Mouse (Mus musculus) embryonic facial prominence, embryonic 11.5 days (tissue): ENCODE results near the gene Col1a2. TPM values are rescaled to one million over a fixed set of nuclear protein-coding genes. Genes with fewer than 3 reads are reported as not detected.

Source experiments
- ATAC-seq: fragments of 200-750 bp; cut with Nextera tagmentation; replicated peaks from 2 replicates; pipeline ENCODE4 v1.8.0; 2017; ENCODE audit warnings: low read depth; ENCODE audit not compliant: insufficient number of reproducible peaks, low FRiP score, low TSS enrichment
- DNase-seq: peaks from one replicate; pipeline ENCODE4 v3.0.0-alpha.2; 2015; ENCODE audit warnings: low spot score
- H3K27ac ChIP-seq: fragments of 300-500 bp; sonication (generic); replicated peaks from 2 replicates; pipeline ENCODE4 v1.5.1; 2014; ENCODE audit warnings: mild to moderate bottlenecking, low read depth, low read length, control low read depth
- H3K27me3 ChIP-seq: fragments of 300-500 bp; sonication (generic); 2 replicates; pipeline ENCODE4 v1.6.1; 2014; ENCODE audit warnings: mild to moderate bottlenecking, low read length, moderate library complexity, mixed read lengths; ENCODE audit not compliant: control insufficient read depth, insufficient read depth
- H3K36me3 ChIP-seq: fragments of 300-500 bp; sonication (generic); replicated peaks from 2 replicates; pipeline ENCODE4 v1.6.1; 2014; ENCODE audit warnings: low read depth, mild to moderate bottlenecking, low read length, moderate library complexity, mixed read lengths; ENCODE audit not compliant: control insufficient read depth, insufficient read depth
- H3K4me1 ChIP-seq: fragments of 300-500 bp; sonication (generic); 2 replicates; pipeline ENCODE4 v1.6.1; 2014; ENCODE audit warnings: low read length, mixed read lengths; ENCODE audit not compliant: control insufficient read depth, insufficient read depth
- H3K4me2 ChIP-seq: fragments of 300-500 bp; sonication (generic); 2 replicates; pipeline ENCODE4 v1.6.1; 2014; ENCODE audit warnings: low read depth, mild to moderate bottlenecking, control low read depth, low read length, moderate library complexity
- H3K4me3 ChIP-seq: fragments of 300-500 bp; sonication (generic); 2 replicates; pipeline ENCODE4 v1.5.1; 2014; ENCODE audit warnings: low read depth, low read length, control low read depth
- H3K9ac ChIP-seq: fragments of 300-500 bp; sonication (generic); replicated peaks from 2 replicates; pipeline ENCODE4 v1.6.1; 2014; ENCODE audit warnings: mild to moderate bottlenecking, control low read depth, low read length
- H3K9me3 ChIP-seq: fragments of 300-500 bp; sonication (generic); replicated peaks from 2 replicates; pipeline ENCODE4 v1.6.1; 2016; ENCODE audit warnings: mild to moderate bottlenecking, low read length, inconsistent platforms, mixed read lengths; ENCODE audit not compliant: control insufficient read depth
- WGBS: fragments of 180-500 bp; shearing (Covaris S2); extraction: QIAGEN DNeasy Blood & Tissue Kit; methylation state at CpG from one replicate; pipeline ENCODE4 v1.1.7; 2014; 5-methylcytosine and 5-hydroxymethylcytosine counted together
- polyA plus RNA-seq: library from polyadenylated mRNA; unstranded; fragments of >200 nt; fragmentation: Nextera tagmentation; extraction: Ambion mirVana; gene quantifications from 2 replicates; pipeline ENCODE4 v1.2.1, GENCODE M21; 2014

Col1a2 gene
- polyA plus RNA-seq, 1 experiment from 2014 or later, result 225 TPM

DNA sequence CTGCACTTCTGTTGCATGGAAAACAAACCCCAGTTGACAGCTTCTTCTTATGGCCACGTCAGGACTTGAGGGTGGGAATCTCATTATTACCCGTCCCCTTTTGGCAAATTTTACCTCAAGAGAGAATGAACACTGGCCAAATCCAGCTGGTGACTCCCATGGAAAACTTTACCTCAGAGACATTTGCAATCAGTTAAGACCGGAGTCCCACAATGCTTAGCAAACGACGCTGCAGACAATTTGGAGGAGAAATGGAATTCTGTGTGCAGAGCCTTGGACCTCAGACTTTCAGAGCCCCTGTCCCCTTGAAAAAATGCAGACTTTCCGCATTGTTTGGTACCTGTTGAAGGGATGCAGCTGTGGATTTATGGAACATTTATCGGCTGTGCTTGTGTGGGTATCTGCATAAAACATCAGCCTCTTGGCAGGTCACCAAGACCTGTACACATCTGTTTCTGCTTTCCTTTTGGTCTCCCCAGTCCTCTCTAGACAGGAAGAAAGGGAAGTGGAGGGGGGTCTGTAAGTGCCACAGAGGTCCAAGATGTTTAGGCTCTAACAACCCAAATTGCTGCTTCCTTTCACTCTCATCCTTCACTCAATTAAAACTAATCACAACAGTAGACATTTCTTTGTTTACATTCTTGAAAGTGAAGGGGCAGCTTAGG lies 20.5 kb upstream of the Col1a2 start:
- H3K27ac ChIP-seq, result peak overlapping the region; percentile 69
- no peaks in the 10 kb centered on the region for H3K9me3 ChIP-seq
- H3K27me3 ChIP-seq, result no peaks in the 10 kb centered on the region
- H3K4me1 ChIP-seq, result peaks cover 3% of the 10 kb centered on the region
- peak; percentile 71 for ATAC-seq
- H3K4me2 ChIP-seq, result peak overlapping the region; percentile 1; the same call in 1 of the 2 replicates
- H3K9ac ChIP-seq, result no peak overlapping the region
- no peaks in the 10 kb centered on the region for H3K36me3 ChIP-seq
- DNase-seq, result peak; percentile 86
- H3K4me3 ChIP-seq, result no peak overlapping the region
- WGBS, result 22% methylated on average over 7 of the region's 7 CpGs

DNA sequence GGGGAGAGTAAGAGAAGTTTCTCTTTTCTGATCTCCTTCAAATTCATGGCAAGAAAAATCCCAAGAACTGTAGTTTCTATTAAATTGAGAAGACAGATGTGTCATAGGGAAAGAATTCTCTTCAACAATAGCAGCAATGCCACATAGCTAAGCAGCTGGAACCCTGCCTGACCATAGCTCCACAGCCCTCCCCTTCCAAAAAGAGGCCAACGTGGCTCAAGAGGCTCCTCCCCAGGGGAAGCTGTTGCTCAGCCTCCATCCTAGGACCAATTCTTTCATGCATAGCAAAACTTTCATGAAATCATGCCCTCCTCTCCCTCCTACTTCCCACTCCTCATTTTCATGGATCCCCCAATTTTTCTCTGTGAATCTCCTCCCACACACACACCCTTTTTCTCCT lies 16.3 kb upstream of the Col1a2 start:
- WGBS, result 0% methylated on average over 1 of the region's 1 CpGs

DNA sequence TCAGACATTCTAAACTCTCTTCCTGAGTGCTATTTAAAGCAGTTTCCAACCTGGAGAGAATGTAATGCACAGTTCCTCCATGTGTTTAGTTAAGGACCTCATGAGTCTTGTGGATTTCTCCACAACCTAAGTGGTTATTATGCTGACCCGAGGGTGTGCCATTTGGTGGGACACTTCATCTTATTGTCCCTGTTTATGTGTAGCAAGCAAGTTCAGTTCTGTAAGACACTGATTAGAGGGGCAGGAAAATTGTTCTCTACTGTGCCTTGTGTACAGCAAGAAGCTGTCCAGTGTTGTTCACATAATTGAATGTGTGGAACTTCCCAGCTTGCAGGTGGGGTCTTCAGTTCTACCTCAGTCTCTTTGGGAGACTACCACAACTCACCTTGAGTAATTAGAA lies 15.6 kb upstream of the Col1a2 start:
- Histone ChIP-seq H3K4me1 (peaks cover 3% of the 10 kb centered on the region), H3K9ac (peak overlapping the region; percentile 35; the same call in 1 of the 2 replicates), H3K4me2 (no peak overlapping the region; the same call in 1 of the 2 replicates), H3K36me3 (no peaks in the 10 kb centered on the region), H3K27ac (peak overlapping the region; percentile 90), H3K27me3 (no peaks in the 10 kb centered on the region), H3K4me3 (no peak overlapping the region), H3K9me3 (no peaks in the 10 kb centered on the region)
- no peak for DNase-seq
- ATAC-seq, result no peak
- 46% methylated on average over 1 of the region's 1 CpGs for WGBS

More for the DNA sequence above, 16.3 kb upstream of the Col1a2 start:
- H3K4me2 ChIP-seq, result no peak overlapping the region
- H3K27me3 ChIP-seq, result no peaks in the 10 kb centered on the region
- H3K9ac ChIP-seq, result no peak overlapping the region
- DNase-seq, result no peak
- ATAC-seq, result no peak
- H3K9me3 ChIP-seq, result no peaks in the 10 kb centered on the region
- peak overlapping the region; percentile 90 for H3K27ac ChIP-seq
- no peaks in the 10 kb centered on the region for H3K36me3 ChIP-seq
- H3K4me1 ChIP-seq, result peaks cover 3% of the 10 kb centered on the region
- no peak overlapping the region for H3K4me3 ChIP-seq

DNA sequence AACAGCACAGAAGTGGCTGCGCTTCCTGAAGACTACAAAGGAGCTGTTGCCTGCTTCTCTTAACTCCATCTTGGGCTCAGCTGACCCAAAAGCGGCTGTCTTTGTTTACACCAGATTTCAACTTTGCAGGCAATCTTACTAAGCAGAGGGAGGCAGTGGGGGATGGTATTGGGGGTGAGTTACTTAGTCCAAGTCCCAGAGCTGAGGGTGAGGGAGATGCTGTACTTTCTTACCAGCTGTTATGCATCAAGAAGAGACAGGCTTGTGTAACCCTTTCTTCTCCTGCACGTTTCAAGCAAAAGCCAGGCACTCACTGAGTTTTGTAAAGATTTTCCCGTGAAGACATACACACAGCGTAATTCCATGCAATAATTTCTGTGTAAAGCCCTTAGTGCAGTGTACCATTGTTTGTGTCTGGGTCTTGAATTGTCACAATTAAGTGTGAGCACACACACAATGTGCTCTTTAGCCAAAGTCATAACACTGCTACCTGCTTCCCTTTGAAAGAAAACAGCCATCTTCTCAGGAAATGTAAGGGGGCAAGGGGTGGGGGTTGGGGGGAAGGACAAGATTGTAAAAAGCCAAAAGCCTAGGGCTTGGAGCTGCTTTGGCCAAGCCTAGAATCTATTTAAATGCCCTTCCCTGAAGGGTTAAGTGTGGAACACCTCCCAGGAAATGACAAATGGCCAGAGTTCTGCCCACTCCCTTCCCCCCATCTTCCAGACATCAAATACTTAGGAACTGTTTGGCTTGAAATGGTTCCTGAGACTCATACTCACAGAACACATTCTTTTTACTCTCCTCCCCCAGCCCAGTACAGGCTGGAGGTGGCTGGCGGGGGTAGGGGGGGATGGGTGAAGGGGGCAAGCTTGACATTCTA lies 15.0 kb upstream of the Col1a2 start:
- Histone ChIP-seq H3K9ac (peak overlapping the region; percentile 35; the same call in 1 of the 2 replicates), H3K36me3 (no peaks in the 10 kb centered on the region), H3K27ac (peak overlapping the region; percentile 90), H3K9me3 (no peaks in the 10 kb centered on the region), H3K4me2 (peak overlapping the region; percentile 6), H3K4me1 (peaks cover 3% of the 10 kb centered on the region), H3K27me3 (no peaks in the 10 kb centered on the region), H3K4me3 (no peak overlapping the region)
- 18% methylated on average over 6 of the region's 6 CpGs for WGBS
- DNase-seq, result peak; percentile 93
- ATAC-seq, result peak; percentile 89

DNA sequence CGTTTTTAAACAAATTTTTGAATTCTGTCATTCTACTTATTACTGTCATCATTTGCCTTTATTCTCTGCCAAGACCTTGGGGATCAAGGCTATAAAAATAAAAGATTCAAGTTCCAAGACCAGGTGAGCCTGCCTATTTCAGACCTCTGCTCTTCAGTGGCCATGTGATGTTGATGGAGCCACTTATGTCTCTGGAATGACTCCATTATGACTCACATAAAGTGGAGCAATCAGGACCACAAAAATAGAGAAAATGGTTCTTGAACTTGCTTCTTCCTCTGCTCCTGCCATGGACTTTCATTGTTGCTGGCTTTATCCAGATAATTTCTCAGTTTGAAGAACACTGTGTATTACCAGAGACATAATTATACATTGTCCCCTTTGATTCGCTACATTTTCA lies 10.9 kb upstream of the Col1a2 start:
- ATAC-seq (no peak), DNase-seq (no peak)
- Histone ChIP-seq H3K9me3 (no peaks in the 10 kb centered on the region), H3K9ac (no peak overlapping the region), H3K27ac (no peak overlapping the region), H3K4me3 (no peak overlapping the region), H3K4me1 (peaks cover 3% of the 10 kb centered on the region), H3K36me3 (no peaks in the 10 kb centered on the region), H3K4me2 (no peak overlapping the region), H3K27me3 (no peaks in the 10 kb centered on the region)
- WGBS, result 82% methylated on average over 2 of the region's 2 CpGs

DNA sequence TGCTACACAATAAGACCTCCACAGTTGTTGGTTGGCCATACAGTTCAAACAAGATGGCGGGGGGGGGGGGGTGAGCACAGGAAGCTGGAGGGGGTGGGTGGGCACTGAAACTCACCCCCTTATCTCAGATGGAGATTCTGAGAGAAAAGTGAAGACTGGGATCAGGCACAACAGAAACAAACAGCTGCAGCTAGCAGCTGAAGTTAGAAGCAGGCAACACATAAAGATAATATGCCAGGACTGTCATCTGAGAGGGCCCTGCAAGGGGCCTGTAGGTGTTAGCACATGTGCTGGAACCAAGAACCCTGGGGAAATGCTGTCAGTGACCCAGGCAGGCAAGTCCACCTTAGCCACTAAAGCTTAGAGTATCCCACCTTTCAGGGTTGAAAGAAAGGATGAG lies 8.2 kb upstream of the Col1a2 start:
- no peak for DNase-seq
- no peaks in the 10 kb centered on the region for H3K9me3 ChIP-seq
- H3K4me3 ChIP-seq, result no peak overlapping the region
- WGBS, result 78% methylated on average over 1 of the region's 1 CpGs
- no peak overlapping the region for H3K27ac ChIP-seq
- H3K9ac ChIP-seq, result no peak overlapping the region
- no peak overlapping the region for H3K4me2 ChIP-seq
- H3K27me3 ChIP-seq, result no peaks in the 10 kb centered on the region
- no peak for ATAC-seq
- no peaks in the 10 kb centered on the region for H3K4me1 ChIP-seq
- no peaks in the 10 kb centered on the region for H3K36me3 ChIP-seq

DNA sequence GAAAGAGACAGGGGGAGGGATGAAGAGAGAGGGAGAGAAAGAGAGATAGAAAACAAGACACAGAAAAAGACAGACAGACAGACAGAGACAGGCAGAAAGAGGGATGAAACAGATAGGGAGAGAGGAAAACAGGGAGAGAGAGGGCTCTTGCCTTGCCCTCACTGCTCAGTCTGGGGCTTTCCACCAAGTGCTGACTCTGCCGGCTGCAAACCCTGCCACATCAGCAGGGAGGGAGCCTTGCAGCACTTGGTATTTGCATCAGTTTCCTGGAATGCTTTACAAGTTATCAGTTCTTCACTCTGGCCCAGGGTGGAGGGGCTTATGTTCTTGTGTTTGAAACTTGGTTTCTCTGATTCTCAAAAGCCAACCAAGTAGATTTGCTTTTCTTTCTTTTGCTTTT lies 1.5 kb upstream of the Col1a2 start:
- no peaks in the 10 kb centered on the region for H3K36me3 ChIP-seq
- H3K9me3 ChIP-seq, result no peaks in the 10 kb centered on the region
- H3K27ac ChIP-seq, result no peak overlapping the region
- no peaks in the 10 kb centered on the region for H3K27me3 ChIP-seq
- H3K9ac ChIP-seq, result no peak overlapping the region
- WGBS, result 0% methylated on average over 1 of the region's 1 CpGs
- H3K4me2 ChIP-seq, result no peak overlapping the region
- peak; percentile 20 for DNase-seq
- no peak for ATAC-seq
- no peak overlapping the region for H3K4me3 ChIP-seq
- H3K4me1 ChIP-seq, result no peaks in the 10 kb centered on the region
